Mouse (Mus musculus) heart, adult 2 months (tissue): ENCODE results near the gene Nuak1. TPM values are rescaled to one million over a fixed set of nuclear protein-coding genes. Genes with fewer than 3 reads are reported as not detected.

ENCODE experiments used
- DNase-seq, 2 experiments: peaks; one replicate each; pipeline ENCODE4 v3.0.0; 2021
- H3K27ac ChIP-seq: fragments of 200-600 bp; 2 replicates; pipeline ENCODE4 v1.8.1; 2022
- H3K27me3 ChIP-seq: fragments of 200-500 bp; 2 replicates; pipeline ENCODE4 v1.6.1; 2012; ENCODE audit warnings: mild to moderate bottlenecking, low read length, inconsistent platforms, mixed read lengths; ENCODE audit not compliant: control insufficient read depth, insufficient read depth
- H3K36me3 ChIP-seq: fragments of 200-500 bp; 2 replicates; pipeline ENCODE4 v1.6.1; 2012; ENCODE audit warnings: low read length, inconsistent platforms; ENCODE audit not compliant: control insufficient read depth, insufficient read depth
- H3K4me1 ChIP-seq: fragments of 200-500 bp; 2 replicates; pipeline ENCODE4 v1.6.1; 2011; ENCODE audit warnings: low read length; ENCODE audit not compliant: control insufficient read depth, insufficient read depth
- H3K4me3 ChIP-seq: fragments of 200-600 bp; 2 replicates; pipeline ENCODE4 v1.8.1; 2022
- H3K79me2 ChIP-seq: fragments of 200-500 bp; replicated peaks from 2 replicates; pipeline ENCODE4 v1.6.1; 2012; ENCODE audit warnings: mild to moderate bottlenecking, inconsistent platforms, low read length, moderate library complexity, mixed read lengths; ENCODE audit not compliant: control insufficient read depth, insufficient read depth
- H3K9ac ChIP-seq: fragments of 200-500 bp; 2 replicates; pipeline ENCODE4 v1.6.1; 2012; ENCODE audit warnings: low read depth, mild to moderate bottlenecking, control low read depth, inconsistent platforms, low read length, mixed read lengths
- CTCF ChIP-seq: fragments of 200-600 bp; IDR thresholded peaks from 2 replicates; pipeline ENCODE4 v1.8.1; 2022; ENCODE audit warnings: antibody characterized with exemption, mild to moderate bottlenecking, moderate library complexity
- EP300 ChIP-seq: fragments of 200-500 bp; IDR thresholded peaks from 2 replicates; pipeline ENCODE4 v1.6.1; 2011; ENCODE audit warnings: low read depth, low read length, control low read depth; ENCODE audit not compliant: insufficient read depth
- POLR2A ChIP-seq: fragments of 200-500 bp; IDR thresholded peaks from 2 replicates; pipeline ENCODE4 v1.6.1; 2011; ENCODE audit warnings: mild to moderate bottlenecking, low read depth, low read length, control low read depth; ENCODE audit not compliant: insufficient read depth
- WGBS: fragments of 180-500 bp; shearing (Covaris S2); methylation state at CpG from one replicate; pipeline ENCODE4 v1.1.7; 2018; 5-methylcytosine and 5-hydroxymethylcytosine counted together
- intact Hi-C: fragments of 180-260 bp; cut with DNase I; formaldehyde crosslinking; loops from one replicate; pipeline ENCODE4 v1.15.1; 2025
- polyA plus RNA-seq: library from polyadenylated mRNA; depleted of rRNA; stranded (reverse); fragments of >200 nt; gene quantifications from 2 replicates; pipeline ENCODE4 v1.2.3, GENCODE M21; 2012
- total RNA-seq, 2 experiments: library from RNA; stranded (reverse); gene quantifications; 2 replicates each; pipeline ENCODE4 v1.2.3; 2021

Nuak1 gene
- total and polyA plus RNA-seq, 3 experiments, result 15.3 to 29.0 (median 27.0) TPM

DNA sequence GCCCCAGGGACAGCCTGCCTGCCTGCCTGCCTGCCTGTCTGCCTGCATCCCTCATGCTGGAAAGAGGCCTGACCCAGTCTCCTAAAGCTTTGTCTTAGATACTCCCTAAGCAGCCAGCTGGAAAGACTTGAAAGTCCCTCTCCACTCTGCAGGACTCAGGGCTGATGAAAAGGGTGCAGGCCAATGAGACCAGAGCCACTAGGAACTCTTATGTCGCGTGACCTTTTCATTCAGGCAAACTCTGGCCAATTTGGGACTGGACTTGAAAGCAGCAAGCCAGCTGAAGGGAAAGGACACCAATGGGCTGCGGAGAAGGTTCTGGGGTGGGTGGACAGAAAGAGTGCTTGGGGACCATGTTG is 47.7 kb downstream of the Nuak1 start:
- H3K9ac ChIP-seq, result no peak overlapping the region
- peaks cover 17% of the 10 kb centered on the region for H3K36me3 ChIP-seq
- no peak for DNase-seq
- H3K4me1 ChIP-seq, result peaks cover 36% of the 10 kb centered on the region
- H3K79me2 ChIP-seq, result no peaks in the 10 kb centered on the region
- WGBS, result 67% methylated on average over 3 of the region's 3 CpGs
- H3K27me3 ChIP-seq, result no peaks in the 10 kb centered on the region
- H3K4me3 ChIP-seq, result no peak overlapping the region
- TF ChIP-seq CTCF, result no peak
- TF ChIP-seq EP300, result no peak
- no peak for TF ChIP-seq POLR2A
- intact Hi-C loops, result no loop called here
- H3K27ac ChIP-seq, result no peak overlapping the region; the same call in 1 of the 2 replicates

DNA sequence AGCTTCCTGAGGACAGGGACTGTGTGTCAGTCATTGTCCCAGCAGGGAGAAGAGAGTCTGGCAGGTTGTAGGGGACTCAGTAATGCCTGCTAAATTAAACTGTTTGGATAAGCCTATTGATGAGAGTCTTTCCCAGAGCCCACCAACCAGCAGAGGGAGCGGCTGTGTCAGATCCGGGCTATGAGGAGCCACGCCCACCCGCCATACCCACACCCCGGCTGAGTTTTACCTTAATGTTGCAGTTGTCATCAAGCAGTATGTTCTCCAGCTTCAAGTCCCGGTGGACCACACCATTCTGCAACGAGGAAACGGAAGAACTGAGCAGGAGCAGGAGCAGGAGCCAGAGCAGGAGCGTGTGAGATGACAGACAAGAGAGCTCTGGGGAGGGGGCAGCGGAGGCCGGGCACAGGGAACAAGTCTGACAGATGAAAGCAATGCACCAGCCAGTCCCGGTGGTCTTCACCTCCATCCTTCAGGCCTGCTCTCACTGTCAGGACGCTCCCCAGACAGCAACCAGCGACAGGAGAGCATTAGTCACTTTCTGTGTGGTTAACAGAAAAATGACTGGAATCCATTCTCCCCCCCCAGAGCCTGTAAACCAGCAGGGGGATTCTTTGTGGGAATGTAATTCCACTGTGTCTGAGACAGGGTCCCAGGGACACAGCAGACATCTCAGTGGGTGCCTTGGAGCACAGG is 48.2 kb downstream of the Nuak1 start:
- no peak overlapping the region for H3K9ac ChIP-seq
- WGBS, result 49% methylated on average over 14 of the region's 14 CpGs

DNA sequence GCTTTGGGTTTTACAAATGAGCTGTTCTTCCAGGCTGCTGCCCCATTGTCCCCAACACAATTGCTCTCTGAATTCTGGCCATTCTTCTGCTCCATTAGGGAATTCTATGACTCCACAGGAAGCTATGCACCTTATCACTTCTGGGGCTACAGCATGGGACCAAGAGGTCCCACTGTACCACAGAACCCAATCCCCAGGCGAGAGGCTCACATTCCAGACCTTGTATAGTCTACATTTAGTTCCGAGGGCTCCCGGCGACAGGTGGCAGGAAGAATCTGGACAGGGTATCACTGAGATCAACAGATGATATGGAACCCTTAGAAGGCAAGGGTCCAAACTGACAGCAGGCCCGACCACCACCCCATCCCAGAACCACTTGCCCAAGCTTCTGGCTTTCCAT is 50.7 kb downstream of the Nuak1 start:
- Histone ChIP-seq H3K9ac (no peak overlapping the region), H3K36me3 (peaks cover 6% of the 10 kb centered on the region; the same call in 1 of the 2 replicates), H3K4me1 (peaks cover 26% of the 10 kb centered on the region), H3K79me2 (no peaks in the 10 kb centered on the region), H3K27ac (peak overlapping the region; percentile 64), H3K4me3 (no peak overlapping the region), H3K27me3 (no peaks in the 10 kb centered on the region)
- TF ChIP-seq POLR2A (no peak), CTCF (no peak), EP300 (no peak)
- intact Hi-C loops, result loop anchor here (2.0 kb wide), 1 partner anchor 49 kb away; no protein-coding TSS in a partner anchor
- DNase-seq, result no peak
- 42% methylated on average over 5 of the region's 5 CpGs for WGBS

More for the DNA sequence above, 48.2 kb downstream of the Nuak1 start:
- no peak for DNase-seq
- intact Hi-C loops, result no loop called here
- Histone ChIP-seq H3K27me3 (no peaks in the 10 kb centered on the region), H3K4me1 (peaks cover 36% of the 10 kb centered on the region), H3K4me3 (no peak overlapping the region), H3K27ac (no peak overlapping the region; the same call in 1 of the 2 replicates), H3K36me3 (peaks cover 13% of the 10 kb centered on the region), H3K79me2 (no peaks in the 10 kb centered on the region)
- TF ChIP-seq POLR2A (no peak), CTCF (peak; percentile 41)

DNA sequence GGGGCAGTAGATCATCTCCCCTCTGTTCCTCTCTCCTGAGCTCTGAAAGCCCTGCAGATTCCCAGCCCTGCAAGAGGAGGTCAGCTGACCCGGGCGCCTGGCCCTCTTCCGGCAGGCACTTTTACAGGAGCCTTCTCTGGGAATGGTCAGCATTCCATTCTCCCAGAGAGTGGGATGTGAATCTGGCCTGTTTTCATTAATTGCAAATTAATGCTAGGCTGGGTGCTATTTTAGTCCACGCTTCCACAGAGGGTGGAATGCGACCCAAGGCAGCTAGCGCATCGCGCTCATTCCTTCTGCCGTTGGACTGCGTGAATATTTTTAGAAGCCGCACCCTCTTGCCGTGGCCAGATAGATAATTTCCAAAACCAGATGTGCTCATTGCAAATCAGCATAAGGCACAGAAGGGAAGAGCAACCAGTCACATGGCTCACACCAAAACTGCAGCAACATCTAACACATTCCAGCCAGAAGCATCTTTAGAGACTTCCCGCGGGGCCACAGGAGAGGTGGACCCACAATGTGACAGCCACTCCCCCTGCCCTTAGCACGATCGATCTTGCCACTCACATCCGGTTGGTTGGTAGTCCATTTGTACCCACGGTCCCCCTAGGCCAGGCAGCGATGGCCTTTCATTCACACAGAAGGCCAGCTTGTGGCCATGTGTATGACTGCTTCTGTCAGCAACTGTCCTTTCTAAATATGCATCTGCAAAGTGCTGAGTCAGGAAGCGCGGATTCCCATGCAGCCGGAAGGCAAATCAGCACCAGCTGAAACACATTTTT is 51.8 kb downstream of the Nuak1 start:
- Histone ChIP-seq H3K27ac (peak overlapping the region; percentile 64), H3K36me3 (peaks cover 9% of the 10 kb centered on the region), H3K27me3 (no peaks in the 10 kb centered on the region), H3K4me3 (peak overlapping the region; percentile 25), H3K79me2 (no peaks in the 10 kb centered on the region), H3K4me1 (peaks cover 24% of the 10 kb centered on the region), H3K9ac (peak overlapping the region; percentile 24)
- TF ChIP-seq EP300 (peak; percentile 63; the same call in 1 of the 2 replicates), POLR2A (0 out of 2 replicates have a peak, but pooled peaks have one; percentile 37), CTCF (0 out of 2 replicates have a peak, but pooled peaks have one; percentile 1)
- peak; percentile 62 to 81 for DNase-seq
- WGBS, result 10% methylated on average over 22 of the region's 22 CpGs
- intact Hi-C loops, result loop anchor here (2.0 kb wide), 1 partner anchor 50 kb away; no protein-coding TSS in a partner anchor

DNA sequence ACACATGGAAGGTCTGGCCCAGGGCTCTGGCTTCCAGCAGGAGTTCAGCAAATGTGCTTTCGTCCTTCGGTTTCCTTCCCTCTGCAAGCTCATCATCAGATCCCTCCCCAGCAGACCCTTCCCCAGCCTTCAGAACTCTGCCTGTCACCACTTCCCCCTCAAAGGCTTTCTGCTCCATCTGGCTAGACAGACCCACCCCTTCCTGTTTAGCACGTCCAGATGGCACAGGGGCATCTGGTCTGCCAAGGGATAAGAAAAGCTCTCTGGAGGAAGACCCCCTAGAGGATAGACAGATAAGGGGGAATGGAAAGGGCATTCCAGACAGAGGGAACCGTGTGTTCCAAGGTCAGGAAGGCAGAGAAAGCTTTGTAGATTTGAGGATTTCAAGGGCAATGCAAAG is 53.1 kb downstream of the Nuak1 start:
- Histone ChIP-seq H3K4me1 (peaks cover 26% of the 10 kb centered on the region), H3K4me3 (peak overlapping the region; percentile 25), H3K79me2 (no peaks in the 10 kb centered on the region), H3K36me3 (peaks cover 10% of the 10 kb centered on the region), H3K9ac (peak overlapping the region; percentile 24), H3K27me3 (no peaks in the 10 kb centered on the region), H3K27ac (peak overlapping the region; percentile 64)
- intact Hi-C loops, result no loop called here
- no peak for TF ChIP-seq EP300
- TF ChIP-seq CTCF, result no peak
- TF ChIP-seq POLR2A, result no peak
- WGBS, result 17% methylated on average over 4 of the region's 4 CpGs
- DNase-seq, result no peak
